Mouse (Mus musculus) embryonic facial prominence, embryonic 10.5 days (tissue): ENCODE results near the gene Nkap. TPM values are rescaled to one million over a fixed set of nuclear protein-coding genes. Genes with fewer than 3 reads are reported as not detected.
"Not testable (repeated sequence)": the region's sequence is repeated elsewhere in the genome, so short reads cannot be mapped to it uniquely, and the experiment has no call there.

Experiments used
- DNase-seq: peaks from one replicate; pipeline ENCODE4 v3.0.0-alpha.2; 2017; ENCODE audit warnings: low spot score
- H3K27ac ChIP-seq: fragments of 300-500 bp; sonication (generic); replicated peaks from 2 replicates; pipeline ENCODE4 v1.5.1; 2016; ENCODE audit warnings: mild to moderate bottlenecking
- H3K27me3 ChIP-seq: fragments of 300-500 bp; sonication (generic); replicated peaks from 2 replicates; pipeline ENCODE4 v1.6.1; 2016; ENCODE audit warnings: low read depth, mild to moderate bottlenecking; ENCODE audit not compliant: poor library complexity, severe bottlenecking
- H3K36me3 ChIP-seq: fragments of 300-500 bp; sonication (generic); replicated peaks from 2 replicates; pipeline ENCODE4 v1.6.1; 2016; ENCODE audit warnings: mild to moderate bottlenecking, moderate library complexity
- H3K4me1 ChIP-seq: fragments of 300-500 bp; sonication (generic); 2 replicates; pipeline ENCODE4 v1.6.1; 2016
- H3K4me3 ChIP-seq: fragments of 300-500 bp; sonication (generic); 2 replicates; pipeline ENCODE4 v1.5.1; 2016; ENCODE audit warnings: mild to moderate bottlenecking, moderate library complexity
- H3K9me3 ChIP-seq: fragments of 300-500 bp; sonication (generic); 2 replicates; pipeline ENCODE4 v1.6.1; 2016; ENCODE audit warnings: mild to moderate bottlenecking
- WGBS: fragments of 180-500 bp; shearing (Covaris S2); methylation state at CpG from one replicate; pipeline ENCODE4 v1.1.7; 2016; 5-methylcytosine and 5-hydroxymethylcytosine counted together
- polyA plus RNA-seq: library from polyadenylated mRNA; unstranded; fragments of >200 nt; fragmentation: Nextera tagmentation; extraction: Ambion mirVana; gene quantifications from 2 replicates; pipeline ENCODE4 v1.2.1, GENCODE M21; 2016

Nkap gene
- polyA plus RNA-seq, 1 experiment from 2014 or later: 17.2 TPM

- Histone ChIP-seq H3K4me1 (no peaks in the 10 kb centered on the region), H3K27ac (peak within 1 kb of the TSS; percentile 83), H3K27me3 (peaks cover 2% of the 10 kb centered on the region), H3K4me3 (peak within 1 kb of the TSS; percentile 65), H3K36me3 (peaks cover 12% of the 10 kb centered on the region), H3K9me3 (no peaks in the 10 kb centered on the region)
- DNase-seq: peak; percentile 93
- 15% methylated on average over 30 of the region's 30 CpGs for WGBS
Measured at GRCm38 (mm10) chrX:37110193-37110880, 16.3 kb upstream of the Nkap start, which contains the start of gene Upf3b. TSS of gene Upf3b (minus strand) at chrX:37110322.

DNA sequence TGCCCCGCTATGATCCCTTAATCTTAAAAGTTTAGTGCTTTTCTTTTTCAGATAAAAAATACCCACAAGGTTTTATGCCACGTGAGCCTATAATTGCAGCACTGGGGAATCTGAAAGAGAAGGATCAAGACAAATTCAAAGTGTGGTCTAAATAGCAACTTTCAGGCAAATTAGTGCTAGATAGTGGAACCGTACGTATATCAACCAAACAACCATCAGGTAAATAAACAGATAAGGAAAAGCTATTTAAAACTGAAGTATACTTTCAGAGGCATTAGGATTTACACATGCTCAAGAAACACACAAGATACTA, 15.8 kb upstream of the Nkap start:
- Histone ChIP-seq H3K36me3 (peaks cover 12% of the 10 kb centered on the region), H3K4me1 (no peaks in the 10 kb centered on the region), H3K9me3 (no peaks in the 10 kb centered on the region), H3K27ac (no peak overlapping the region; the same call in 1 of the 2 replicates), H3K4me3 (peak overlapping the region; percentile 65; the same call in 1 of the 2 replicates), H3K27me3 (peaks cover 7% of the 10 kb centered on the region)
- 78% methylated on average over 4 of the region's 4 CpGs for WGBS
- no peak for DNase-seq

GRCm38 (mm10) chrX:37117085-37117484, 9.5 kb upstream of the Nkap start:
- Histone ChIP-seq H3K4me1 (no peaks in the 10 kb centered on the region), H3K36me3 (no peaks in the 10 kb centered on the region), H3K4me3 (no peak overlapping the region), H3K27ac (no peak overlapping the region), H3K9me3 (no peaks in the 10 kb centered on the region), H3K27me3 (peaks cover 20% of the 10 kb centered on the region)
- no peak for DNase-seq
- 65% methylated on average over 2 of the region's 5 CpGs for WGBS

- Histone ChIP-seq H3K36me3 (no peaks in the 10 kb centered on the region), H3K4me3 (no peak overlapping the region), H3K4me1 (no peaks in the 10 kb centered on the region), H3K9me3 (no peaks in the 10 kb centered on the region), H3K27me3 (peaks cover 20% of the 10 kb centered on the region), H3K27ac (no peak overlapping the region)
- no peak for DNase-seq
- 70% methylated on average over 3 of the region's 3 CpGs for WGBS
Measured at GRCm38 (mm10) chrX:37119585-37119984, 7.0 kb upstream of the Nkap start.

DNA sequence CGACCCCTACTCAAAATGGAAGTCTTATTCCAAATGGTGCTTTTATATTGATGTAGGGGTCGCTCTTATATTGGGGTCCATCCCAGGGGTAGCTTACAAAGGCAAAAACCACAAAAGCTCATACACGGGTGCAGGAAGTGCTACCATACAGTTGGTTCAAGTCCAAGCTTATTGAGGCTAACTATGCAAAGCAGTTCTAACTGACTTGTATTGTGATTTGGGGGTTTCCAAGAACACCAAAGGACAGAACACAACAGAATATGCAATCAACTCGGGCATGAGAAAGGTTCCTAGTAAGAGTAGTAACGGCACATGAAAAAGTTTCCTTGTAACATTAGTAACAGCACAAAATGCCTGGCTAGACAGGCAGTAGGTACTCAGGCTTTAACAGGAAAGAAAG, 6.4 kb upstream of the Nkap start:
- H3K27ac ChIP-seq: no peak overlapping the region
- no peaks in the 10 kb centered on the region for H3K9me3 ChIP-seq
- no peaks in the 10 kb centered on the region for H3K36me3 ChIP-seq
- peaks cover 18% of the 10 kb centered on the region for H3K27me3 ChIP-seq
- no peak for DNase-seq
- 71% methylated on average over 5 of the region's 5 CpGs for WGBS
- no peaks in the 10 kb centered on the region for H3K4me1 ChIP-seq
- H3K4me3 ChIP-seq: no peak overlapping the region

- Histone ChIP-seq H3K27ac (no peak overlapping the region), H3K4me3 (no peak overlapping the region), H3K36me3 (no peaks in the 10 kb centered on the region), H3K4me1 (peaks cover 9% of the 10 kb centered on the region), H3K9me3 (no peaks in the 10 kb centered on the region), H3K27me3 (no peaks in the 10 kb centered on the region)
- DNase-seq: no peak
- WGBS: 92% methylated on average over 7 of the region's 7 CpGs
Measured at GRCm38 (mm10) chrX:37125511-37125910, 1.1 kb upstream of the Nkap start.

DNA sequence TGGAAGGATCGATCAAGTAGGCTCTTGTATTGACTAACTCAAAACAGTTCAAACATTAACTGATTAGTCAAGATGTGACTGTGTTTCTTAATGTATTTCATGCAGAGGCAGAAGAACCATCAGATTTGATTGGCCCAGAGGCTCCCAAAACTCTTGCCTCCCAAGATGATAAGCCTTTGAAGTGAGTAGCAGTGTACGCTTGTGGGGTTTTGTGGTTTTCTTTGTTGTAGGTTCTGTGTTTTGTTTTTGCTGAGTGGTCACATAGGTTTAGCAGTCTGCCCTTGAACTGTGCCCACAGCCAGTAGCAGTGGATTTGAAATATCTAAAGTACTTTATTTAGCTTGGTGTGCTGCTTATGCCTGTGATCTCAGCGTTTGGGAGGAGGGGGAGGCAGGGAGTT, 15.1 kb downstream of the Nkap start:
- no peaks in the 10 kb centered on the region for H3K27me3 ChIP-seq
- H3K4me1 ChIP-seq: no peaks in the 10 kb centered on the region
- WGBS: 91% methylated on average over 3 of the region's 3 CpGs
- no peak overlapping the region for H3K27ac ChIP-seq
- H3K36me3 ChIP-seq: peaks cover 49% of the 10 kb centered on the region
- DNase-seq: no peak
- no peak overlapping the region for H3K4me3 ChIP-seq
- no peaks in the 10 kb centered on the region for H3K9me3 ChIP-seq

DNA sequence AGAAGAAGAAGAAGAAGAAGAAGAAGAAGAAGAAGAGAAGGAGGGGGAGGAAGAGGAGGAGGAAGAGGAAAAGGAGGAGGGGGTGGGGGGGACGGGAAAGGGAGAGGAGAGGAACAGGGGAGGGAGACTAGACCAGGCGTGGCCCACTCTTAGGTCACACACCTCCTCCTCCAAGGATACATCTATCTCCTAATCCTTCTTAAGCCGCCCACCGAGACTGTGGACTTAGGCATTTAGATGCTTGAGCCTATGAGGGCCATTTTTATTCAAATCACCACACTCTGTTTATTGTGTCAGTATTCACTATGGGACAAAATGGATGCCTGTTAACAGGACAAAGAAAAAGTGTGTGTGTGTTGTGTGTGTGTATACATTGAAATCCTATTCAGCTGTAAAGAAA, 17.9 kb downstream of the Nkap start:
- not testable (repeated sequence) for H3K9me3 ChIP-seq

GRCm38 (mm10) chrX:37144954-37145353, 18.4 kb downstream of the Nkap start:
- 97% methylated on average over 2 of the region's 2 CpGs for WGBS
- H3K27me3 ChIP-seq: no peaks in the 10 kb centered on the region
- no peak overlapping the region for H3K4me3 ChIP-seq
- H3K9me3 ChIP-seq: no peaks in the 10 kb centered on the region
- no peaks in the 10 kb centered on the region for H3K4me1 ChIP-seq
- H3K27ac ChIP-seq: no peak overlapping the region
- H3K36me3 ChIP-seq: peaks cover 40% of the 10 kb centered on the region
- DNase-seq: peak; percentile 10

More for the DNA sequence above, 17.9 kb downstream of the Nkap start:
- not testable (repeated sequence) for H3K4me1 ChIP-seq, H3K27ac ChIP-seq, H3K4me3 ChIP-seq, H3K27me3 ChIP-seq, DNase-seq
- WGBS: 51% methylated on average over 2 of the region's 4 CpGs
- H3K36me3 ChIP-seq: peaks cover 40% of the 10 kb centered on the region

DNA sequence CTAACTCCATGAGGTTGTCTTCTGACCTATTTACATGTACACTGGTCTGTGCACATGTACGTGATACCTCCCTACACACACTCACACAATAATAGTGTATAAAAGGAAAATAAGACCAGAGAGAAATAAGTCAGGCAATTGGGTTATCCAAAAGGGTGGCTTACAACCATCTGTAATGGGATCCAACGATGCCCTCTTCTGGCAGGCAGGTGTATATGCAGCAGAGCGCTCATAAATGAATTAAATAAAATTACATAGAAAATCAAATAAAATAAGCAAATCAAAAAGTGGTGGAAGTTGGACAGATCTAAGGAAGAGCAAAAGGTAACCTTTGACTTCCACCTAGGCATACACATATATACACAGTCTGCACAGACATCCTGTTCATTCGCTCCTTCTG, 31.2 kb downstream of the Nkap start:
- peaks cover 2% of the 10 kb centered on the region; the same call in 1 of the 2 replicates for H3K27me3 ChIP-seq
- DNase-seq: no peak
- H3K4me1 ChIP-seq: no peaks in the 10 kb centered on the region
- H3K9me3 ChIP-seq: no peaks in the 10 kb centered on the region
- no peak overlapping the region for H3K4me3 ChIP-seq
- peaks cover 18% of the 10 kb centered on the region; the same call in 1 of the 2 replicates for H3K36me3 ChIP-seq
- H3K27ac ChIP-seq: no peak overlapping the region
- 59% methylated on average over 4 of the region's 4 CpGs for WGBS

- no peaks in the 10 kb centered on the region for H3K9me3 ChIP-seq
- H3K27me3 ChIP-seq: peaks cover 10% of the 10 kb centered on the region
- H3K36me3 ChIP-seq: no peaks in the 10 kb centered on the region
- DNase-seq: no peak
- no peak overlapping the region for H3K4me3 ChIP-seq
- H3K4me1 ChIP-seq: no peaks in the 10 kb centered on the region
- 83% methylated on average over 10 of the region's 10 CpGs for WGBS
- no peak overlapping the region for H3K27ac ChIP-seq
Measured at GRCm38 (mm10) chrX:37161169-37161568, 34.6 kb downstream of the Nkap start.

- Histone ChIP-seq H3K27me3 (peaks cover 10% of the 10 kb centered on the region), H3K9me3 (no peaks in the 10 kb centered on the region), H3K36me3 (no peaks in the 10 kb centered on the region), H3K4me1 (no peaks in the 10 kb centered on the region), H3K27ac (no peak overlapping the region), H3K4me3 (no peak overlapping the region)
- no peak for DNase-seq
- 73% methylated on average over 18 of the region's 18 CpGs for WGBS
Measured at GRCm38 (mm10) chrX:37163115-37163514, 36.5 kb downstream of the Nkap start.

DNA sequence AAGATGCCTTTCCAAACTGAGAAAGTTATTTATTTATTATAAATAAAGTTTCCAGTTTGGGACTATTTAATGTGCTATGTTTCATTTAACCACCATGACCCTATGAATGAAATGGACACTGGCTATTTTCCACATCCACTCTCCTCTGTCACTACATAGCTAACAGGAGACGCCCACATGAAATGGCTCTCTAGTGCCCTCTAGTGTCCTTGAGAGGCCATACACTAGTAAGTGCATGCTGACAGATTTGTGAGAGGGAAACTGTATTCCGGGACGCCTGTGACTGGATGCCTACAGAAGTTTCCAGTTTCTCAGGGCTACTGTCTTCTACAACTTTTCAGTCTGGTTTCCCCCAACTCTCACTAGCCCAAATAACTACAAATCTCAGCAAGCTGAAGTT, 40.5 kb downstream of the Nkap start:
- WGBS: 36% methylated on average over 3 of the region's 3 CpGs
- Histone ChIP-seq H3K4me3 (no peak overlapping the region), H3K9me3 (no peaks in the 10 kb centered on the region), H3K27ac (no peak overlapping the region), H3K36me3 (no peaks in the 10 kb centered on the region), H3K4me1 (no peaks in the 10 kb centered on the region), H3K27me3 (peaks cover 10% of the 10 kb centered on the region)
- DNase-seq: peak; percentile 15
